ENCODE assay signal across 8 mouse cellular contexts in genomic region chr1:177443724-177444482, GRCm38 (mm10). TPM values are rescaled to one million over a fixed set of nuclear protein-coding genes. Genes with fewer than 3 reads are reported as not detected.
A peak's percentile ranks its signal among the peaks of the same experiment; 100 is the strongest.
DNase-seq lines count a peak whose midpoint lies in the region; ATAC-seq and TF ChIP-seq lines count a peak whose summit lies in the region.

No protein-coding gene starts in this region.

- peak overlapping the region; percentile 20 for H3K27ac ChIP-seq in liver, adult 2 months (replicated peaks; ENCODE audit: insufficient read depth, low read depth, low read length)
- peak overlapping the region; percentile 95 for H3K27ac ChIP-seq in embryonic facial prominence, embryonic 10.5 days (replicated peaks)
- H3K27ac ChIP-seq in hindbrain, embryonic 16.5 days (ENCODE audit: low read depth, low read length): peak overlapping the region; percentile 97

- peak; percentile 25 for DNase-seq in liver, adult 2 months (ENCODE audit: extremely low read depth, low read depth, low spot score)
- no peak for DNase-seq in liver
- no peak for DNase-seq in embryonic facial prominence, embryonic 10.5 days (ENCODE audit: low spot score)
- DNase-seq in frontal cortex, postnatal 14 days (ENCODE audit: low spot score in 2 of 2): no peak
- DNase-seq in B cell, adult 2 months: no peak
- DNase-seq in kidney, postnatal 14 days: no peak

- no peaks in the 10 kb centered on the region for H3K9me3 ChIP-seq in embryonic facial prominence, embryonic 10.5 days
- no peaks in the 10 kb centered on the region for H3K9me3 ChIP-seq in hindbrain, embryonic 16.5 days (ENCODE audit: control insufficient read depth, low read length)

- WGBS in liver, adult 2 months: 64% methylated on average over 9 of the region's 9 CpGs
- WGBS in embryonic facial prominence, embryonic 10.5 days: 37% methylated on average over 9 of the region's 9 CpGs
- WGBS in hindbrain, embryonic 16.5 days: 8% methylated on average over 9 of the region's 9 CpGs

- peak overlapping the region; percentile 92 for H3K4me2 ChIP-seq in hindbrain, embryonic 16.5 days (ENCODE audit: low read length)
- H3K4me2 ChIP-seq in myocyte (ENCODE audit: low read depth): peak overlapping the region; percentile 91

- TF ChIP-seq CTCF in liver, adult 2 months (IDR thresholded peaks at IDR 0.05; ENCODE audit: low read depth, low read length): no peak

- TF ChIP-seq POLR2A in liver, adult 2 months (IDR thresholded peaks at IDR 0.05; ENCODE audit: extremely low read depth, insufficient read depth, low read length): no peak
- TF ChIP-seq POLR2A in myocyte (IDR thresholded peaks at IDR 0.05; ENCODE audit: insufficient read length, low read depth): no peak

- H3K36me3 ChIP-seq in liver, adult 2 months (ENCODE audit: control insufficient read depth, insufficient read depth, low read length): peaks cover 8% of the 10 kb centered on the region
- H3K36me3 ChIP-seq in embryonic facial prominence, embryonic 10.5 days (replicated peaks): peaks cover 17% of the 10 kb centered on the region
- no peaks in the 10 kb centered on the region for H3K36me3 ChIP-seq in hindbrain, embryonic 16.5 days (ENCODE audit: control insufficient read depth, insufficient read depth, low read length)
- peaks cover 18% of the 10 kb centered on the region for H3K36me3 ChIP-seq in myocyte (ENCODE audit: control insufficient read depth, insufficient read depth)

- H3K79me2 ChIP-seq in liver, adult 2 months (ENCODE audit: control insufficient read depth, insufficient read depth, low read length): peaks cover 3% of the 10 kb centered on the region; the same call in 1 of the 2 replicates
- peaks cover 61% of the 10 kb centered on the region for H3K79me2 ChIP-seq in myocyte (ENCODE audit: control insufficient read depth, insufficient read depth)

- 0 out of 2 replicates have a peak overlapping the region, but pooled peaks have one; percentile 7 for H3K4me3 ChIP-seq in liver, adult 2 months (ENCODE audit: insufficient read depth, low read depth, low read length)
- H3K4me3 ChIP-seq in embryonic facial prominence, embryonic 10.5 days: peak overlapping the region; percentile 89
- peak overlapping the region; percentile 92 for H3K4me3 ChIP-seq in hindbrain, embryonic 16.5 days (ENCODE audit: low read length)
- H3K4me3 ChIP-seq in myocyte: peak overlapping the region; percentile 85

- peak overlapping the region; percentile 100 for H3K9ac ChIP-seq in liver, adult 2 months (ENCODE audit: low read depth, low read length)
- H3K9ac ChIP-seq in hindbrain, embryonic 16.5 days (ENCODE audit: low read depth, low read length): peak overlapping the region; percentile 90

- no peak for ATAC-seq in hindbrain, embryonic 16.5 days

- peaks cover 10% of the 10 kb centered on the region for H3K4me1 ChIP-seq in liver, adult 2 months (ENCODE audit: control insufficient read depth, insufficient read depth, low read length)
- H3K4me1 ChIP-seq in embryonic facial prominence, embryonic 10.5 days: peaks cover 63% of the 10 kb centered on the region
- H3K4me1 ChIP-seq in hindbrain, embryonic 16.5 days (ENCODE audit: control insufficient read depth, insufficient read depth, low read depth, low read length): peaks cover 29% of the 10 kb centered on the region

- H3ac ChIP-seq in myocyte (ENCODE audit: control insufficient read depth, insufficient read length): peak overlapping the region; percentile 89

- H3K27me3 ChIP-seq in liver, adult 2 months (ENCODE audit: control insufficient read depth, insufficient read depth, low read length): no peaks in the 10 kb centered on the region
- no peaks in the 10 kb centered on the region for H3K27me3 ChIP-seq in embryonic facial prominence, embryonic 10.5 days (replicated peaks; ENCODE audit: low read depth, poor library complexity, severe bottlenecking)
- no peaks in the 10 kb centered on the region for H3K27me3 ChIP-seq in hindbrain, embryonic 16.5 days (replicated peaks; ENCODE audit: control insufficient read depth, insufficient read depth, low read length)
- no peaks in the 10 kb centered on the region for H3K27me3 ChIP-seq in myocyte (ENCODE audit: control insufficient read depth, insufficient read depth, insufficient read length)

TF ChIP-seq in myocyte, 11 proteins besides CTCF, POLR2A, EP300 and RAD21:
- TF ChIP-seq CEBPB (IDR thresholded peaks at IDR 0.05; ENCODE audit: insufficient read depth, poor library complexity, severe bottlenecking): peak; percentile 95
- no peak for TF ChIP-seq POLR2AphosphoS2 (IDR thresholded peaks at IDR 0.05; ENCODE audit: insufficient read length, low read depth)

RNA-seq across cellular contexts. Expression of gene Zbtb18, which starts 1.8 kb away (rescaled TPM):
- 9.8 and 14.4 TPM in 2 replicates for total RNA-seq in liver, adult 2 months (2014; rRNA removed)
- polyA plus RNA-seq in liver, adult 2 months (2012; rRNA removed): 4.9 and 6.7 TPM in 2 replicates
- 2.1 and 3.4 TPM in 2 replicates for polyA plus RNA-seq in embryonic facial prominence, embryonic 10.5 days (2016; fragmentation: Nextera tagmentation; extraction: Ambion mirVana)
- 10.5 and 15.4 TPM in 2 replicates for polyA plus RNA-seq in hindbrain, embryonic 16.5 days (2015; fragmentation: Nextera tagmentation; extraction: Ambion mirVana)
- 54.3 TPM for polyA plus RNA-seq in myocyte (2012; fragmentation: generic; extraction: Trizol)

Comparison
In these comparisons a context has a peak if more than half of its experiments do, and no peak if none do; other contexts are left out.
1. H3K27ac ChIP-seq: peak in every context shown above with its lines; median percentile 97 in hindbrain, embryonic 16.5 days; 95 in embryonic facial prominence, embryonic 10.5 days; 20 in liver, adult 2 months.
2. H3K4me3 ChIP-seq: peak in every context shown above with its lines; median percentile 92 in hindbrain, embryonic 16.5 days; 89 in embryonic facial prominence, embryonic 10.5 days; 85 in myocyte; 7 in liver, adult 2 months.